Mouse (Mus musculus) forebrain, embryonic 15.5 days (tissue): ENCODE results near the gene Mtmr12. TPM values are rescaled to one million over a fixed set of nuclear protein-coding genes. Genes with fewer than 3 reads are reported as not detected.

Experiments
- ATAC-seq: fragments of 200-750 bp; cut with Nextera tagmentation; replicated peaks from 2 replicates; pipeline ENCODE4 v1.8.0; 2017; ENCODE audit warnings: mild to moderate bottlenecking, moderate TSS enrichment, moderate library complexity
- H3K27ac ChIP-seq: fragments of 300-500 bp; sonication (generic); replicated peaks from 2 replicates; pipeline ENCODE4 v1.5.1; 2015; ENCODE audit warnings: mild to moderate bottlenecking, inconsistent platforms
- H3K27me3 ChIP-seq: fragments of 300-500 bp; sonication (generic); 2 replicates; pipeline ENCODE4 v1.6.1; 2015; ENCODE audit warnings: inconsistent platforms
- H3K36me3 ChIP-seq: fragments of 300-500 bp; sonication (generic); 2 replicates; pipeline ENCODE4 v1.6.1; 2015; ENCODE audit warnings: mild to moderate bottlenecking, inconsistent platforms
- H3K4me1 ChIP-seq: fragments of 300-500 bp; sonication (generic); 2 replicates; pipeline ENCODE4 v1.6.1; 2015; ENCODE audit warnings: inconsistent platforms
- H3K4me2 ChIP-seq: fragments of 300-500 bp; sonication (generic); replicated peaks from 2 replicates; pipeline ENCODE4 v1.6.1; 2015; ENCODE audit warnings: mild to moderate bottlenecking, inconsistent platforms
- H3K4me3 ChIP-seq: fragments of 300-500 bp; sonication (generic); 2 replicates; pipeline ENCODE4 v1.5.1; 2015; ENCODE audit warnings: mild to moderate bottlenecking, inconsistent platforms
- H3K9ac ChIP-seq: fragments of 300-500 bp; sonication (generic); replicated peaks from 2 replicates; pipeline ENCODE4 v1.6.1; 2015; ENCODE audit warnings: mild to moderate bottlenecking, inconsistent platforms
- H3K9me3 ChIP-seq: fragments of 300-500 bp; sonication (generic); 2 replicates; pipeline ENCODE4 v1.6.1; 2016; ENCODE audit warnings: inconsistent platforms
- WGBS: fragments of 180-500 bp; shearing (Covaris S2); methylation state at CpG from one replicate; pipeline ENCODE4 v1.1.7; 2015; ENCODE audit warnings: mixed read lengths; 5-methylcytosine and 5-hydroxymethylcytosine counted together
- polyA plus RNA-seq: library from polyadenylated mRNA; unstranded; fragments of >200 nt; fragmentation: Nextera tagmentation; extraction: Ambion mirVana; gene quantifications from 2 replicates; pipeline ENCODE4 v1.2.1, GENCODE M21; 2015

Gene Mtmr12
- polyA plus RNA-seq, 1 experiment from 2014 or later = 10.7 TPM

DNA sequence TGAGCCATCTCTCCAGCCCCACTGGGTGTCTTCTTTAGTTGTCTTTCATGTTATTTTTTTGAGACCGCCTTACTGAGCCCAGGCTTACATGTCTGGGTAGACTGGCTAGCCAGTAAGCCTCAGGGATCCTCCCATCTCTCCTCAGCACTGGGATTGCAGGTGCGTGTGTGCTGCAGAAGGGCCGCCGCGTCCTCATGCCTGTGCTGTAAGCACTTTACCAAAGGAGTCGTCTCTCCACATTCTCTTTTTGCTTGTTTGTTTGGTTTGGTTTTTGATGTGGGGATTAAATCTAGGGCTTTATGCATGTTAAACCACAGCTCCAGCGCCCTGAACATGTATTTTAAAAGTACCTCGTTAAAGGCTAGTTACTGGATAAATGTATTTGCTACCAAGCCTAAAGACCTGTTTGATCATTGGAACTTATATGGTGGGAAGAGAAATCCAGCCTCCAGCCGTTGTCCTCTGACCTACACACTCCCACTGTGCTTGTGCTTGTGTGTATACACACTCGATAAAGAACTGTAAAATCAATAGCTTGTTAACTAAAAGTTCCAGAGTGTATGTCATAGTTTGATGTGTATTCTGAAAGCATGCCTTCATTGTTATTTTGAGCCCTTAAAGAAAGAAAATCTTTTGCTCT is 24.9 kb downstream of the Mtmr12 start:
- Histone ChIP-seq H3K9me3 (no peaks in the 10 kb centered on the region), H3K4me2 (no peak overlapping the region), H3K27ac (no peak overlapping the region), H3K4me1 (no peaks in the 10 kb centered on the region), H3K36me3 (no peaks in the 10 kb centered on the region; the same call in 1 of the 2 replicates), H3K4me3 (no peak overlapping the region), H3K9ac (no peak overlapping the region), H3K27me3 (no peaks in the 10 kb centered on the region)
- 0 out of 2 replicates have a peak, but pooled peaks have one; percentile 18 for ATAC-seq
- 47% methylated on average over 10 of the region's 10 CpGs for WGBS

- no peak overlapping the region for H3K27ac ChIP-seq
- ATAC-seq = no peak
- no peaks in the 10 kb centered on the region for H3K9me3 ChIP-seq
- H3K36me3 ChIP-seq = no peaks in the 10 kb centered on the region; the same call in 1 of the 2 replicates
- WGBS = 55% methylated on average over 12 of the region's 12 CpGs
- H3K27me3 ChIP-seq = no peaks in the 10 kb centered on the region
- no peak overlapping the region for H3K9ac ChIP-seq
- no peak overlapping the region for H3K4me2 ChIP-seq
- H3K4me3 ChIP-seq = no peak overlapping the region
- no peaks in the 10 kb centered on the region for H3K4me1 ChIP-seq
These were observed 25.6 kb downstream of the Mtmr12 start for GRCm38 (mm10) chr15:12230243-12230935.

GRCm38 (mm10) chr15:12231462-12231861 is 26.6 kb downstream of the Mtmr12 start:
- no peaks in the 10 kb centered on the region for H3K9me3 ChIP-seq
- H3K4me2 ChIP-seq = no peak overlapping the region
- no peaks in the 10 kb centered on the region for H3K4me1 ChIP-seq
- peaks cover 6% of the 10 kb centered on the region; the same call in 1 of the 2 replicates for H3K36me3 ChIP-seq
- H3K27me3 ChIP-seq = no peaks in the 10 kb centered on the region
- WGBS = 81% methylated on average over 6 of the region's 6 CpGs
- H3K9ac ChIP-seq = no peak overlapping the region
- no peak for ATAC-seq
- H3K27ac ChIP-seq = no peak overlapping the region
- no peak overlapping the region for H3K4me3 ChIP-seq

DNA sequence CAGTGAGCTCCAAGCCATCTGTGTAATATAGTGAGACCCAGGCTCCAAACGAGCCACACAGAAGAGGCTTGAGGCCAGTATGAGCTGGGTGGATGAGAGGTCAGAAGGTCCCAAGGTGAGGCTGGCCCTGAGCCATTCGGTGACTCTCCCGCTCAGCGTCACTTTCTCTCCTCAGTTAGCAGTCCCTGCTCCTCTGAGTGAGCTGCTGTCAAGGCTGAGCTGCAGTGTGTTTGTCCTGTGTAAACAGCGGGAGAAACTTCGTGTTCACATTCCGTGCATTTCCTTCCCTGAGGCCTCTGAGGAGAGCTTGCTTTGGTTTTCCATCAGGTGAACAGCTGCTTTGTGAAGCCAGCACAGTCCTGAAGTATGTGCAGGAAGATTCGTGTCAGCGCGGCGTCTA is 27.6 kb downstream of the Mtmr12 start:
- H3K36me3 ChIP-seq = peaks cover 6% of the 10 kb centered on the region; the same call in 1 of the 2 replicates
- no peak overlapping the region for H3K9ac ChIP-seq
- 84% methylated on average over 11 of the region's 11 CpGs for WGBS
- no peaks in the 10 kb centered on the region for H3K9me3 ChIP-seq
- H3K4me1 ChIP-seq = no peaks in the 10 kb centered on the region
- no peak overlapping the region for H3K4me2 ChIP-seq
- H3K27ac ChIP-seq = no peak overlapping the region
- H3K4me3 ChIP-seq = no peak overlapping the region
- ATAC-seq = no peak
- no peaks in the 10 kb centered on the region for H3K27me3 ChIP-seq

DNA sequence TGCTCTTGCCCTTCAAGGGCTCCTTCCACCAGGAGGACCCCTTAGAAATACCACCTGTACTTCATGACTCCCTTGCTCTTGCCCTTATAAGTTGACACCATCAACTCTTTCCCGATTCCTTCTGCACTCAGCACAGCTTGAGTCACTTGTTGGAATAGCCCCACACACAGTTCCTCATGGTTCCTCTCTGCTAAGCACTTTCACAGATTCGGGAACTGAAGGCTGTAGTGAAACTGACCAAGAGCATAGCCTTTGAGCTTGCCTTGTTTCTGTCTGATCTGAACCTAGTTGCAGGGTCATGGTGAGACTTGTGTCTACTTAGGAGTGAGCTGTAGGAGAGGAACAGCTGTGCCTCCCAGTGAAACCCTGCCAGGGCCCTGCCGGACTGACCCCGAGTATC is 28.2 kb downstream of the Mtmr12 start:
- no peaks in the 10 kb centered on the region for H3K9me3 ChIP-seq
- WGBS = 91% methylated on average over 4 of the region's 4 CpGs
- no peak overlapping the region for H3K4me3 ChIP-seq
- no peak overlapping the region for H3K27ac ChIP-seq
- H3K27me3 ChIP-seq = no peaks in the 10 kb centered on the region
- no peak for ATAC-seq
- H3K4me2 ChIP-seq = no peak overlapping the region
- H3K9ac ChIP-seq = no peak overlapping the region
- H3K36me3 ChIP-seq = peaks cover 6% of the 10 kb centered on the region
- H3K4me1 ChIP-seq = no peaks in the 10 kb centered on the region

GRCm38 (mm10) chr15:12235559-12235958 is 30.7 kb downstream of the Mtmr12 start:
- WGBS = 7% methylated on average over 1 of the region's 1 CpGs
- no peak for ATAC-seq
- Histone ChIP-seq H3K4me3 (no peak overlapping the region), H3K9ac (no peak overlapping the region), H3K9me3 (no peaks in the 10 kb centered on the region), H3K4me2 (no peak overlapping the region), H3K27ac (no peak overlapping the region), H3K4me1 (no peaks in the 10 kb centered on the region), H3K36me3 (peaks cover 24% of the 10 kb centered on the region), H3K27me3 (no peaks in the 10 kb centered on the region)

GRCm38 (mm10) chr15:12235983-12236382 is 31.2 kb downstream of the Mtmr12 start:
- Histone ChIP-seq H3K27ac (no peak overlapping the region), H3K36me3 (peaks cover 24% of the 10 kb centered on the region)
- no peak for ATAC-seq

DNA sequence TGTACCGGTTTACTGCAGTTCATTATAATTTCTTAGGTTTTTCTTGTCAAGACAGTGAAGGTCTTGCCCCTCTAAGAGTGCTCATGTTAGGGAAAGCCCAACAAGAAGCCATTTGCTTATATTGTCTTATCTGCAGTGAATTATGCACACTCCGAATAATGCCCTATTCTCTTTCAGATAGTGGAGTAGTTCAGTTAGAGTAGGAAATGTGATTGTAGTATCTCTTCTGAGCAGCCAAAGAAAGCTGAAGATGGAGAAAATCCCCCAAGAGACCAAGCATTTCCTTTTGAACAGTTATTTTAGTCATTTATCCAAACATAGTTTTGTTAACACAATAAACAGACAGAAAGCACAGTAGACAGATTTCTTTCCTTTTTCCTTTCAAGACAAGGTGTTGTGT is 32.1 kb downstream of the Mtmr12 start:
- Histone ChIP-seq H3K9ac (no peak overlapping the region), H3K4me3 (no peak overlapping the region), H3K27ac (no peak overlapping the region), H3K4me1 (no peaks in the 10 kb centered on the region), H3K27me3 (no peaks in the 10 kb centered on the region), H3K36me3 (peaks cover 24% of the 10 kb centered on the region), H3K4me2 (no peak overlapping the region), H3K9me3 (no peaks in the 10 kb centered on the region)
- WGBS = 87% methylated on average over 2 of the region's 2 CpGs
- ATAC-seq = no peak

More at GRCm38 (mm10) chr15:12235983-12236382, 31.2 kb downstream of the Mtmr12 start:
- no peak overlapping the region for H3K9ac ChIP-seq
- H3K4me2 ChIP-seq = no peak overlapping the region
- H3K4me1 ChIP-seq = no peaks in the 10 kb centered on the region
- no peaks in the 10 kb centered on the region for H3K27me3 ChIP-seq
- no peaks in the 10 kb centered on the region for H3K9me3 ChIP-seq
- 33% methylated on average over 4 of the region's 4 CpGs for whole genome bisulfite sequencing
- H3K4me3 ChIP-seq = no peak overlapping the region

DNA sequence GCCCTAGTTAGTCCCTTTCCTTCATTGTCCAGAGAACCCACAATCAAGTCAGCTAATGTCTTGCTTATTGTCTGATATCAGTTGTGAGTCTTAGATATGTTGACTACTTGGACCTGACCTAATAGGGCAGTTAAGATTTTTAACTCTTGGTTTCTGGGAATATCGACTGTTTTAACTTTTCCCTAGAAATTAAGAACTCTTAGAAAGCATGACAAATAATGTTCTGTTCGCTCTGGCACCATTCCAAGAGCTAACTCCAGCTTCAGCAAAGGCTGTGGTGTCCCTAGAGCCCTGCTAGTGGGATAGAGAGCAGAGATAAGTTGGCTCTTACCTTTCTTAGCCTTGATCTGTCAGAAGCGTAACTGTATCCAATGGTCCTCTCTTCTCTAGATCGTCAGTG is 32.7 kb downstream of the Mtmr12 start:
- H3K36me3 ChIP-seq = peaks cover 24% of the 10 kb centered on the region

DNA sequence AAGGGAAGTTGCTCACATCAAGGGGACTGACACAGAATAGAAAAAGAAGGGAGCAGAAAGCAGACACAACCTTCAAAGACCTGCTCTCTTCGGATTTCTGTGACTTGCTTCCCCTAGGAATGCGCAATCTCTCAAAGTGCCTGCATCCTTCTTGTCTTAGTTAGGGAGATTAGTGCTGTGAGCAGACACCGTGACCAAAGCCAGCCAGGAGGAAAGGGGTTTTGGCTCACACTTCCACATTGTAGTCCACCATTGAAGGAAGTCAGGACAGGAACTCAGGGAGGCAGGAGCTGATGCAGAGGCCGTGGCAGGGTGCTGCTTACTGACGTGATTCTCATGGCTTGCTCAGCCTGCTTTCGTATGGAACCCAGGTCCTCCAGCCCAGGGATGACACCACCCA is 33.5 kb downstream of the Mtmr12 start:
- H3K9ac ChIP-seq = no peak overlapping the region
- H3K27me3 ChIP-seq = no peaks in the 10 kb centered on the region
- WGBS = 80% methylated on average over 6 of the region's 6 CpGs
- H3K9me3 ChIP-seq = no peaks in the 10 kb centered on the region
- no peak overlapping the region for H3K4me2 ChIP-seq
- no peak for ATAC-seq
- no peak overlapping the region for H3K27ac ChIP-seq
- no peaks in the 10 kb centered on the region for H3K4me1 ChIP-seq
- no peak overlapping the region for H3K4me3 ChIP-seq
- H3K36me3 ChIP-seq = peaks cover 24% of the 10 kb centered on the region

More for the DNA sequence above, 32.7 kb downstream of the Mtmr12 start:
- Histone ChIP-seq H3K4me3 (no peak overlapping the region), H3K27me3 (no peaks in the 10 kb centered on the region), H3K27ac (no peak overlapping the region), H3K9me3 (no peaks in the 10 kb centered on the region), H3K4me2 (no peak overlapping the region), H3K4me1 (no peaks in the 10 kb centered on the region), H3K9ac (no peak overlapping the region)
- 94% methylated on average over 4 of the region's 4 CpGs for WGBS
- no peak for ATAC-seq

GRCm38 (mm10) chr15:12240705-12241328 is 36.0 kb downstream of the Mtmr12 start:
- Histone ChIP-seq H3K9ac (no peak overlapping the region), H3K4me1 (no peaks in the 10 kb centered on the region), H3K9me3 (no peaks in the 10 kb centered on the region), H3K27me3 (no peaks in the 10 kb centered on the region), H3K4me3 (no peak overlapping the region), H3K36me3 (peaks cover 29% of the 10 kb centered on the region), H3K27ac (no peak overlapping the region), H3K4me2 (no peak overlapping the region)
- ATAC-seq = no peak
- 92% methylated on average over 3 of the region's 3 CpGs for WGBS

- H3K36me3 ChIP-seq = peaks cover 16% of the 10 kb centered on the region
- 84% methylated on average over 3 of the region's 3 CpGs for WGBS
- no peaks in the 10 kb centered on the region for H3K9me3 ChIP-seq
- H3K4me3 ChIP-seq = no peak overlapping the region
- ATAC-seq = no peak
- no peaks in the 10 kb centered on the region for H3K4me1 ChIP-seq
- no peaks in the 10 kb centered on the region for H3K27me3 ChIP-seq
- H3K27ac ChIP-seq = no peak overlapping the region
- no peak overlapping the region for H3K9ac ChIP-seq
- no peak overlapping the region for H3K4me2 ChIP-seq
These were observed 39.0 kb downstream of the Mtmr12 start for GRCm38 (mm10) chr15:12243792-12244191.
